ENCODE assay signal across 10 mouse cellular contexts in the genomic region with DNA sequence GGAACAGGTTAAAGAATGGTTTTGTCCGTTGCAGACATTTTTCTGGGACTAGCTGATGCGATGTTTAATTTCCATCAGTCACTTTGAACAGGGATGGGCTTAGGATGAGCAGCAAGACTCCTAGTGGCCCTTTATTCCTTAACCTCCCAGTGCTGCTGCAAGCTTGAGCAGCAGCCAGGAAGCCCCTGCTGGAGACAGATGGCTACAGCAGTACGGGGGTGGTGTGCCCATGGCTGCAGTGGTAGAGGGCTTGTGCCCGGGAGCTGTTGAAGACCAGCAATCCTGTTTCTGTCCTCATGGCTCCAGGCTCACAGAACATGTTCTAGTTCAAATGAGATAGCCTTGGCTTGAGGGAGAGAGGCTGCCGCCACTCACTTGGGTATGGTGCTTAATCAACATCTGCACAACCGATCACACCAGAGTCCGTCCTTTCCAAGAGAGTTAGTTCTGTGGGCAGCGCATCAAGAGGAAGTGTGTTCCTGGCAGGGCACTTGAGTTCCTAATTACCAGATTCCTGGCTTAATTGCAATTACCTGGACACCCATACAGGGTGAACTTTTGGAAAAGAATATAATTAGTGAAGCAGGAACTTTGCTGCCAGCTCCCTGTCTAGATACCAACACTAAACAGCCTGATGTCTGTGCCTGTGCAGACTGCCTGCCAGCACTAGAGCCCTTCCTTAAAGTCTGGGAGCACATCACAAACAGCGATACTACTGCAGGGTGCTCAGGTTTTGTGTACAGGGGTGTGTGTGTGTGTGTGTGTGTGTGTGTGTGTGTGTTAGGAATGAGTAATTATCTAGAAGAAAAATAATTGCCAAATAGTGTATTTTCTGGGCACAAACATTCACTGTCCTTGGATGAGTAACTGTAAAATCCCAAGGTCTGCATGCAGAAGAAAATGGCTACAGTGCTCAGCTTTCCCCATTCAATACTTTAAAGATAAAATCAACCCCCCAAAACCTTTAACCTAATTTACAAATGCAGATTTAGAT.
A peak's percentile ranks its signal among the peaks of the same experiment; 100 is the strongest.
DNase-seq lines count a peak whose midpoint lies in the region; ATAC-seq and TF ChIP-seq lines count a peak whose summit lies in the region.
"Had no signal": no experiment of that assay in that cellular context is flagged by ENCODE, and none has a peak within 500 bp of the region (broad histone marks: within the 10 kb centered on the region; RNA-seq: fewer than 3 reads in every experiment).

No protein-coding gene starts in this region.

- intact Hi-C loops in gastrocnemius, adult 2 months (cut with DNase I) = no loop called here
- intact Hi-C loops in gastrocnemius, postnatal 14 days (cut with DNase I; ENCODE audit: low total_unique reads) = no loop called here

- H3K9me3 ChIP-seq in liver, embryonic 12.5 days (replicated peaks) = no peaks in the 10 kb centered on the region
- no peaks in the 10 kb centered on the region for H3K9me3 ChIP-seq in liver, embryonic 11.5 days (ENCODE audit: control insufficient read depth, low read length)

- H3K4me3 ChIP-seq in gastrocnemius, adult 2 months = no peak overlapping the region
- H3K4me3 ChIP-seq in liver, embryonic 12.5 days = no peak overlapping the region
- no peak overlapping the region for H3K4me3 ChIP-seq in liver, embryonic 11.5 days (ENCODE audit: low read depth, low read length)

- no peak overlapping the region for H3K9ac ChIP-seq in liver, embryonic 12.5 days
- H3K9ac ChIP-seq in liver, embryonic 11.5 days (ENCODE audit: low read depth, low read length) = no peak overlapping the region

- H3K4me1 ChIP-seq in liver, embryonic 12.5 days = peaks cover 26% of the 10 kb centered on the region
- H3K4me1 ChIP-seq in liver, embryonic 11.5 days (replicated peaks; ENCODE audit: control insufficient read depth, insufficient read depth, low read length) = peaks cover 6% of the 10 kb centered on the region

- peak; percentile 11; the same call in 1 of the 2 replicates for ATAC-seq in liver, embryonic 12.5 days
- ATAC-seq in liver, embryonic 11.5 days (replicated peaks; ENCODE audit: low FRiP score) = no peak
- 0 out of 2 replicates have a peak, but pooled peaks have one; percentile 36 for ATAC-seq in megakaryocyte, adult 5-6 weeks (ENCODE audit: poor library complexity, severe bottlenecking)
- ATAC-seq: CD4-positive, CD25-positive, alpha-beta regulatory T cell, adult 4 months had no signal

- no peak for DNase-seq in gastrocnemius, adult 2 months
- DNase-seq in gastrocnemius, postnatal 14 days = no peak
- no peak for DNase-seq in liver, embryonic 11.5 days (ENCODE audit: low spot score)
- peak; percentile 37 for DNase-seq in R1 (ENCODE audit: low read depth, low spot score)
- no peak for DNase-seq in right cerebral cortex, adult 18-20 months
- no peak for DNase-seq in ovary, adult 18-20 months (ENCODE audit: low spot score)
- DNase-seq: lung, postnatal 14 days had no signal

- H3K36me3 ChIP-seq in liver, embryonic 12.5 days = no peaks in the 10 kb centered on the region
- no peaks in the 10 kb centered on the region for H3K36me3 ChIP-seq in liver, embryonic 11.5 days (ENCODE audit: control insufficient read depth, insufficient read depth, low read length)

- no peaks in the 10 kb centered on the region for H3K27me3 ChIP-seq in liver, embryonic 12.5 days (replicated peaks)
- H3K27me3 ChIP-seq in liver, embryonic 11.5 days (replicated peaks; ENCODE audit: control insufficient read depth, insufficient read depth, low read length) = no peaks in the 10 kb centered on the region

- peak; percentile 40; the same call in 1 of the 2 replicates for TF ChIP-seq CTCF in gastrocnemius, adult 2 months (IDR thresholded peaks at IDR 0.05)

- no peak overlapping the region for H3K4me2 ChIP-seq in liver, embryonic 12.5 days
- no peak overlapping the region for H3K4me2 ChIP-seq in liver, embryonic 11.5 days

- 70% methylated on average over 9 of the region's 9 CpGs for WGBS in liver, embryonic 12.5 days (ENCODE audit: insufficient replicate concordance)
- 79% methylated on average over 9 of the region's 9 CpGs for WGBS in liver, embryonic 11.5 days

- H3K27ac ChIP-seq in gastrocnemius, adult 2 months = no peak overlapping the region
- H3K27ac ChIP-seq in liver, embryonic 12.5 days = no peak overlapping the region
- no peak overlapping the region for H3K27ac ChIP-seq in liver, embryonic 11.5 days (ENCODE audit: low read depth, low read length)
